Mouse (Mus musculus): Measurements from ENCODE around the gene Ube4b.

The Ube4b gene

DNA sequence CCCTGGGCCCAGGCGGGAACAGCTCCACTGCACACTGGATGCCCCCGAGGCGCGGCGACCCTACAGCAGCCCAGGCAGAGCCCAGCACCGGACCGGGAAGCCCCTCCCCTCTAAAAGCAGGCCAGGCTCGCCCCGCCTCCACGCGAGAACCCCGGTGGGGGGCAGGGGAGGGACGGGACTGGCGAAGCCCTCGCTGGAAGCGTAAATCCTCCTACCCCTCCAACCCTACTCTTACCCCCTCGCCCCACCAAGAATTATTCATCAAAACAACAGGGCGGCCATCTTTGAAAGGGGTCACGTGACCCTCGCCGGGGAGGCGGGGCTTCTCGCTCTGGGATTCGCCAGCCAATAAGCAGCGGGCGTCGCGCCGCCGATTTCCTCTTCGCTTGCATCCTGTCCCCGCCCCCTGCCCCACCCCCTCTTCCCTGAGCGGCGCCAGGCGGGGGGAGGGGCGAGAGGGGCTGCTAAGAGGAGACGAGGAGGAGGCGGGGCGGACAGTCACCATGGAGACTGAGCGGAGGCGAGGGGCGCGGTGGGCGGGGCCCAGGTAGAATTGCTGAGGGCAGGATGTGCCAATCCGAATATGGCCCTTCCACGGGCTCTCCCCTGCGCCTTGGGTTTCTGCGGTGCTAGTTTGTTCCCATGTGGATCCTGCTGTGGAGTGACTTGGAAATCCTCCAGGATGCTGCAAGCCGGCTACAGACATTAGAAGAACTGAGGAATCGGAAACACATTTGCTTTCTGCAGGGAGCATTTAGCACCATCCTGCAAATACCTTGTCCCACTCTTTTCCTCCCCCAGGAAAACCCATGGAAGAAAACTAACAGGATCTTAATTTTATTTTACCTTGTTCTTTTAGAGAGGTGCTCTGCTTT lies at the start of gene Ube4b:
Gene Ube4b, minus strand, starts transcription at position 425 of the 875 bp plus-strand sequence.
- WGBS, result under 1% methylated on average over 43 of the region's 50 CpGs

DNA sequence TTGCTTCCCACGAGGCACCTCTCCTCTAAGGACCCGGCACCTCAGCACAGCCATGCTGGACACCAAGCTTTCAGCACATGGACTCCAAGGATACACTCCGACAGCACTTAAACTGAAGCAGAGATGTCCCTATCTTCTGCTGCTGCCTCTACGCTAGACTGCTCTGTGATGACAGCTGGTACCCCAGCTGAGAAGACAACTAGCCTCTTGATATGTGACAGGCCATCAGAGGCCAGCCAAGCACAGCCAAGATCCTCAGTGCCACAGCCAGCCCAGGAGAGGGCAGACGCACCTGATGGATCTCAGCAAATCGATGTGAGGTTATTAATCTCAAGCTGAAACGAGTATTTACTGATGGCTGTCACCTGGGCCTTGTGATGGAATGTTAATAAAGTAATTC lies 48.5 kb upstream of the Ube4b start:
- 71% methylated on average over 7 of the region's 7 CpGs for WGBS

DNA sequence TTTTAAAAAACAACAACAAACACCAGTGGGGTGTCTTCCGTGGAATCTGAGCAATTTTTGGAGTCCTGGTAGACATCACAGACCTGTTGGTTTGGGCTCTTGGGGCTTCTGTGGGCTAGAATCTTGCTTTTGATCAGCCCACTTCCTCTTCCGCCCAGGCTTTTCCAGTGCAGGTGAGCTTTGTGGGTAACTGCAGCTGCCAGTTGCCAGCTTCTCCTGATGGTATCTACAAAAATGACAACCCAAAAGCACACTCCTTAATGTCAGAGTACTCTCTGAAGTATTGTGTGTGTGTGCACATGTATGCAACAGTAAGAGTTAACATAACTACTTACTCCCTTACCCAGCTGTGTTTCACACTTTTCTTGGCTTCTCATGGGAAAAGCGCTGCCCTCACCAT lies 43.0 kb upstream of the Ube4b start:
- 93% methylated on average over 3 of the region's 3 CpGs for WGBS

DNA sequence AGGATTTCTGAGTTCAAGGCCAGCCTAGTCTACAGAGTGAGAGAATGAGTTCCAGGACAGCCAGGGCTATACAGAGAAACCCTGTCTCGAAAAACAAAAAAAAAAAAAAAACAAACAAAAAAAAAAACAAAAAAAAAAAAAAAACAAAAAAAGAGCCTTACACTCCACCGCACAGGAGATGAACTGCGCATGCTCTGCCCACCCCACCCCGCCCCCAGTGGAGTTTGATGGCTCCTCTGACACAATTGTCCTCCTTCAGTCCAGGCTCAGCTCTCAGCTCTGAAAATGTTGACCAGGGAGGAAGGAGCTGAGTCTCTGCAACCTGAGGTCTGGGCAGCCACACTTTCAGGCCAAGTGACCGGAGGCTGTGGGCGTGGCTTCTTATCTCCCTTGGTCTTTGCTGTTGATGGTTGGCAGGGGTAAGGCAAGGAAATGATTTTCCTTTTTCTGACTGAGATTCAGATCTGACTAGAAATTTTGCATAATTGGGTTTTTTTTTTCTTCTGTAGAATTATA lies 36.9 kb upstream of the Ube4b start:
- 86% methylated on average over 6 of the region's 6 CpGs for WGBS

DNA sequence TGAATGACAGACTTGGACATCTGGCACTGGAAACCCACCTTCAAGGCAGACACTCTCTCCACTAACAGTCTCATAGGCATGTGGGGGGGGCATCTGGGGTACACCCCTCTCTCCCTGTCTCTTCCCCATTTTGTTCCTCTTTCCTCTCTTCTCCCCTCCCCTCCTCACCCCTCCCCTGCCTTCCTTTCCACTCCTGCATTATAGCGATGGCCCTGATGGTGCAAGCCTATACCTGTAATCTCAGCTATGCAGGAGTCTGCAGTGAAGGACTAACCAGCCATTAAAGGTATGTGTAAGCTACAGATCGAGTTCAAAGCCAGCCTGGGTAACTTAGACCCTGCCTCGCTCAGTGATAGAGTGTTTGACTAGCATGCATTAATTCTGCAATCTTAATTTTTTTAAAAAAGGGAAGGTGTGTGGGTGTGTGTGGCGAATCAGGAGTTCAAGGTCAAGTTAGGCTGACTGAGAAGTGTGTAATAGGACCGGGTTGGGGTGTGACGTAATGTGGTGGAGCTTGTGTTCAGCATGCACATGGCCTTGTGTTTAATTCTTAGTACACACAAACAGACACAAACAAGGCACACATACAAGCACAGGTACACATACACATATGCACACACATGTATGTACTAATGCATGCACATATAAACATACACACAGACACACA lies 35.9 kb upstream of the Ube4b start:
- WGBS, result 88% methylated on average over 6 of the region's 6 CpGs

DNA sequence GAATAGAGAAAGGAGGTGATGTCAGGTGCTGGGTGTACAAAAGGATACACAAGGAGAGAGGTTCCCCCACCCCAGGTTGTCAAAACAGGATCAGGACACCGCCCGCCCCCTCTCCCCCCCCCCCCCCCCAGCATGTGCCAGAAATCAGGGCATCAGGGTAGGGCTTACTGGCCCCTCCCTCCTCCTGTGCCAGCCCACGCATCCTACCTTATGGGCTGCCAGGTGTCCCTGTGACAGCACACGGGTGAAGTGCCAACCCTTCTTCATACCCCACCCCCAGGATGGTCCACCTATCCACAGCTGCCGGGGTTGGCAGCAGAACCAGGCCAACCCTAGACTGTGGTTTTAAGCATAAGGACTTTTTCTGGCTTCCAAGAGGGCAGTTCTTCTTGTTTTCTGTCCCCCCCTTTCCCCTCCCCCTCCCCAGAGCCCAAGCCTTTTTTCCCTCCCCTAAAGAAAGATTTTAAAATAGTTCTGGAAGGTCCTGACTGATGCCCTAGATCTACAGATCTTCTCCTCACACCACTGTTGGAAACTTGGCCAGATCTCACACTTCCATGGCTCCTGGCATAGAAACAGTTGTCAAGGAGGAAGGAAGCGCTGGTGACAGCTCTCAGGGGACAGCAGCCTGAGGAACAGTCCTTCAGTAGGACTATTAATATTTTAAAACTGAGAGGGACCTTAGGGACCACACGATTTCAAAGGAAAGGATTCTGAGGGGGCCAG lies 35.2 kb upstream of the Ube4b start:
- 43% methylated on average over 5 of the region's 7 CpGs for WGBS

DNA sequence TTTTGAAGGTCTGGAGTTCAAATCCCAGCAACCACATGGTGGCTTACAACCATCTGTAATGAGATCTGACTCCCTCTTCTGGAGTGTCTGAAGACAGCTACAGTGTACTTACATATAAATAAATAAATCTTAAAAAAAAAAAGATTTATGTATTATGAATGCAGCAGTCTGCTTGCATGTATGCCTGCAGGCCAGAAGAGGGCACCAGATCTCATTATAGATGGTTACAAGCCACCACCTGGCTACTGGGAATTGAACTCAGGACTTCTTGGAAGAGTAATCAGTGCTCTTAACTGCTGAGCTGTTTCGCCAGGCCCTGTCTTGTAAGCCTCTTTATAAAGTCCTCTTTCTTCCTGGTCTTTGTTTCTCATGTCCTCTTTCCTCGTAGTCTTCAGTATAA lies 33.9 kb upstream of the Ube4b start:
- WGBS, result 95% methylated on average over 2 of the region's 2 CpGs

DNA sequence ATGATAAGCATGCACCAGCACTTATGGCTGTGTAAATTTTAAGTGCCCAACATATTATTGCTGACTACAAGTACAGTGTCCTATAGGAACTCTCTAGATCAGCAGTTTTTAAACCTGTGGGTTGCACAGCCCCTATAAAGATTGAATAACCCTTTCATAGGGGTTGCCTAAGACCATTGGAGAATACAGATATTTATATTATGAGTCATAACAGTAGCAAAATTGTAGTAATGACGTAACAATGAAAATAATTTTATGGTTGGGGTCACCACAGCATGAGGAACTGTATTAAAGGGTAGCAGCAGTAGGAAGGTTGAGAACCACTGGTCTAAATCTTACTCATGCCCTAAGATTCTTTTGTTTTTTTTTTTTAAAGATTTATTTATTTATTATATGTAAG lies 32.9 kb upstream of the Ube4b start:
- WGBS, result 82% methylated on average over 1 of the region's 1 CpGs

DNA sequence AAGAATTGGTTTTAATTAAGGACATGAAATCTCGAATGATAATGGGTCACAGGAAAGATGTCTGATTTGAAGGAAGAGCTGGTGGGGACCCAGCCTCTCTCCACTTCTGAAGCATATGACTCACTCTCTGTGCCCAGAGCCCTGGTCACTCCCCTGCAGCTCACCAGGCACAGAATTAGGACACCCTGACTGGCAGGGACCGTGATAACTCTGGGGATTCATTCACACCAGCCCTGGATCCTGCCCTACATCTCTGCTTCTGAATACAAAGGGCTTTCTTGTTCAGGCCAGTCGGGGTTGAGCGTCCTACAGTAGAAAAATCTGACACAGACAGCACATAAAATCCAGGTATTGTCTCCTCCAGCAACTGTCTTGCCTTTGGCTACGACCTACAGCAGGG lies 32.0 kb upstream of the Ube4b start:
- 60% methylated on average over 5 of the region's 5 CpGs for WGBS

DNA sequence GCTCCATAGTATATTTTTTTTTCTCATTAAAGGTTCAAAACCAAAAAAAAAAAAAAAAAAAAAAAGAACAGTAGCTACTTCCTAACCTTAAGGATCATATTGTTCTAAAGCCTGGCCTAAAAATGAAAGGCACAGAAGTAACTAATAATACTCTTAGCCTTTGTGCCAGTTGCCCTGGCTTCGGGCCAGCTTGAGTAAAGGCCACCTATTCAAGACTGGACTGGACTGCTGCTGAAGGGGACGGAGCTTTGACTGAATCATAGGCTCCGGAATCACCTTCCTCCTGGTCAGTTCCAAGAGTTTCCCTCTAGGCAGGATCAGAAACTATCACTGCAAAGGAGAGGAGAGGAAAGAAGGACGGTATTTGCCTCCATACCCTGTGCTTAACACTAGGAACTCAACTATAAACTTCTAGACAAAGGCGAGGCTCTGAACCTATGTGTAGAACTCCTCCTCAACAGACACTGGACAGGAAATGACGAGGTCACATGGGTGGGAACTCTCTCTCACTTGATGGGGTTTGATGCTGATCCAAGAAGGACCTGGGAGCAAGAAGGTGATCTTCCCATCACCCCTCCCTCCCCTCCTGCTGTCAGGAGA lies 31.4 kb upstream of the Ube4b start:
- 67% methylated on average over 6 of the region's 6 CpGs for WGBS

DNA sequence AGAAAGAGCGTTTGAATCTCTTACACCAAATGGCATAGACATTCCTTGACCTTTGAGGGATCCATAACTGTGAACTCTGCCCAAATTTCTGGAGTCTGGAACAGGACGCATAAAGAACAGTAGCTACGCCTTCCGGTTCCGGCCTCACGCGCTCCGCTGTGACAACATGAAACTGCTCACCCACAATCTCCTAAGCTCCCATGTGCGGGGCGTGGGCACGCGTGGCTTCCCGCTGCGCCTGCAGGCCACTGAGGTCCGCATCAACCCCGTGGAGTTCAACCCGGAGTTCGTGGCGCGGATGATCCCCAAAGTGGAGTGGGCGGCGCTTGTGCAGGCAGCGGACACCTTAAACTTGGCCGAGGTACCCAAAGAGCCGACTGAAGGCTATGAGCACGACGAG lies 30.6 kb upstream of the Ube4b start:
- 94% methylated on average over 27 of the region's 27 CpGs for WGBS

DNA sequence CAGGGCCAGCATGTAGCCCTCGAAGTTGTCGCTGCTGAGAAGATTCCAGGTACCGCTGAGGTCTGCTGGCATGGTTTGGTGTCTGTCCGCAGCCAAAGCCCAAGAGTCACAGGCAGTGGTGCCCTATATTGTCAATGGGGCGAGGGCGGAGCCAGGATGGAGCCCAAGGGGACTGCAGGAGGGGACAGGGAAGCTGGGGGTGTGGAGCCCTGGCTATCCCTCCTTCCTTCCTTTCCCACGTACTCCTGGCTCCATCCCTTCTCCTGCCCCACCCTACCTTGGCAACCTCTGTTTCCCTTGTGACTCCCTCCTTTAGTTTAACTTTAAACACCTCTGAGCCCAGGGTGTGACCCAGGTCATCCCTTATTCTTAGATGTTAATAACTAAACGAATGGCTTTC lies 28.3 kb upstream of the Ube4b start, which contains the start of gene Rbp7:
Gene Rbp7, minus strand, starts transcription at position 100 of the 400 bp plus-strand sequence.
- WGBS, result 74% methylated on average over 8 of the region's 8 CpGs

DNA sequence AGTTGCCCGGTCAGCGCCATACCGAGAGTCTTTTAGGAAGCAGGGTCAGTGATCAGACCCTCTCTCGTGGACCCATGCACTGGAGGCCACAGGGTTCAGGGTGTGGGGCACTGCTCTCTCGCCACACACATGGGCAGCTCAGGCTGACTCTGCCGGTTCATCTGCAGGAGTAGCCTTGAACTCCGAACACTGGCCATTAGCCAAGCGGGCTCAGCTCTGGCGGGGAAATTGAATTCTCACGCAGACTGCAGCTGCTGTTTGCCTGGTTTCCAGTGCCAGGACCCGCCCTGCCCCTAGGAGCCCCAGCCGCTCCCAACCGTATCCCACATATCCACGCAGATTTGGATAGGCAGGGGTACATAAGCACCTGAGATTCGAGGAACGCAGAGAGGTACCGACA lies 27.7 kb upstream of the Ube4b start:
- WGBS, result 83% methylated on average over 17 of the region's 17 CpGs

DNA sequence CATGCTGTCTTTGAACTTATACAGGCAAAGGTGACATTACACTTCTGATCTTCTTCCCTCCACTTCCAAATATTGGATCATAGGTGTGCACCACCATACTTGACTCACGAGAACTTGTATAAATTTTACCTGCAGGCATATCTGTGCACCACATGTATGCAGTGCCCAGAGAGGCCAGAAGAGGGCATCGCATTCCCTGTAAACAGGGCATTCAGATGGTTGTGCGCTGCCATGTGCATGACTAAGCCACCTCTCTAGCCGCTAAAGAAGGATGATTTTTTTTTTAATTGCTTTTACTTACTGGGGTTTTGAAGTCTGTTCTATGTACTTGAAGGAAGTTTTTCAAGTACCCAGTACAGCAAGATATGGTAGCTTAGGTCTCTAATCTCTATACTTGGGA lies 27.1 kb upstream of the Ube4b start:
- WGBS, result 77% methylated on average over 4 of the region's 4 CpGs

DNA sequence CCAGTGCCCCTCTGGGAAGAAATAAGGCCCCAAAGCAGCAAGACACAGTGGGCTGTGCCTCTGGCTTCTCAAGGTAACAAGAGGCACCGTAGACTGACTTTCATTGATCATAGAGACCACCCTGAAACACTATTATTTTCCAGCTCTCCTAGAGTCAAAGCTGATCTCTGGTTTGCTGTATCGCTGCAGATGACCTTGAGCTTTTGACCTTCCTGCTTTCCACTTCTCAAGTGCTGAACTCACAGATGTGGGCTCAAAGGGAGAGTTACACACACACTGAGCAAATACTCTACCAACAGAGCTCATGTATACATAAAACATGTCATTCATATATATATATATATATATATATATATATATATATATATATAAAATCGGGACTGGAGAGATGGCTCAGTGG lies 24.1 kb upstream of the Ube4b start:
- 82% methylated on average over 3 of the region's 3 CpGs for WGBS

DNA sequence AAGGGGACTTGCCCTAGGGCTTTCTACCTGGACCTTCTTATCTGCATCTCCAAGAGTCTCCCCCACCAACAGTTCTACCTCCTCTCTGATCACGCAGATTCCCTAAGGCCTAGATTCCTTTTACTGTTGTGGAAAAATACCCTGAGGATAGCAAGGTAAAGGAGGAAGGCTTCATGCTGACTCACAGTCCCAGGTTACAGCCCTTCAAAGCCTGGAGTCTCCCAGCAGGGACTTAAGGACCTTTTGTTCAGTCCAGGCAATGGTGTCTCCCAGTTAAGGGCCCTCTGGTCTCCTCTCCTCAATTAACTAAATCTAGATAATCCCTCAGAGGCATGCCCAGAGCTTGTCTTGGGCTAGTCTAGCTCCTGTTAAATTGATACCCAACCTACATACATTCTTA lies 19.8 kb upstream of the Ube4b start:
- 91% methylated on average over 1 of the region's 1 CpGs for WGBS

DNA sequence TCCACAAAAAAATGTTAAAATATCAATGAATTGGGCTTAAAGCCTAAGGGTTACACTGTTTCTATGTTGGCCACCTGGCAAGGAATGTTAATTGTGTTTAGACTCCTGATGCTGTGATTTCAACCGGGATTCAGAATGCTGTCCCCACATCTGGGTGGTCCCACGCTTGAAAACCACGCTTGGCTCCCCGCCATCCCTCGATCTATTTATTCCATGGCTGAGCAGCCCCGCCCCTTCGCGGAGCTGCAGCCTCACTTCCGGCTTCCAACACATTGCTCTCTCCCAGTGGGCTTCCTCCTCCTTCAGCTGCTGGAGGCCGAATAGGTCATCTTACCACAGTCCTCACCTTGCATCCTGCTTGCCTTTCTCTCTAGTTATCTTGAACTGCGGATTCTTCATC lies 19.3 kb upstream of the Ube4b start:
- 11% methylated on average over 11 of the region's 11 CpGs for WGBS

DNA sequence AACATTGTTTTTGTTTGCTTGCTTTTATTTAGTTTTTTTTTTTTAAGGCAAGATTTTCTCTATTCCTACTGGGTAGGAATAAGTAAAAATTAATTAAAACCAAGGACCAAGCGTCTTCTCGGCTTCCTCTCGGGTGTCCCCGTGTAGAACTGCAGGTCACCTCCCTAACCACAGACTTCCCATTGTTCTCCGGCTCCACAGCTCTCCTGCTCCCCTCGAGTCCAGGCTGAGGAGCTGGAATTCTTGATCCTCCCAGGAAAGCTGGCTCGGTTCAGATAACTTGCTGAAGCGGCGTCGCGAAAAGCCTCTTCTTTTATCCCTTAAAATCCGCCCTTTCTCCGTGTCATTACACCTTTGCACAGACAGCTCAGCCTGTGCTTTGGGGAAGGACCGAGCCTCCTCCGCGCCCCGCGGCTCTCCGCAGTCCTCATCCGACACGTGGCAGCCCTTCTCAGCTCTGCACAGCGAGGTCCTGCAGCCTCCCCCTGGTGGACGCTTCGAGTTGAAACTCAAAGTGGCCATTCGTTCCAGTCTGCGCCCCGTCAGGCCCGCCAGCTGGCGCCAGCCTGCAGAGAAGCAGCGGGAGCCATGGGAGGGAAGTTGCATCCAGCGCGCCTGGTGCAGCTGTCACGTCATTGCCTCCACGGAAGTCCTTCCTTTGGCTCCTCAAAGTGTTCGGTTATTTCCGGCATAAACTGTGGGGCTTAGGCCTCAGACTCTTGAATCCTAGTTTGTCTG lies 18.6 kb upstream of the Ube4b start:
- 1% methylated on average over 36 of the region's 36 CpGs for WGBS

DNA sequence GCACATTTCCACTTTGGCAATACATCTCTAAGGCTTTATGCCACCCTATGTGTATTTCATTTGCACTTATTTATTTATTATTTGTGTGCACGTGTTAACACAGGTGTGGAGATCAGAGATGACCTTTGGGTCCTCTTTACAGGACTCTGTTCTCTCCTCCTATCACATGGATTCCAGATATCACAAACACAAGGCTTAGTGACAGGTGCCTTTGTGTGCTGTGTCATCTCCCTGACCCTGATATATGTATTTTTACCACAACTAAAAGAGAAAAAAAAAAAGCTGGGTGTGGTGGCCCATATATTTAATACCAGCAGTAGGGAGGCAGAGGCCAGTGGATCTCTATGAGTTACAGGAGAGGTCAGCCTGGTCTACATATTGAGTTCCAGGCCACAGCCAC lies 17.9 kb upstream of the Ube4b start:
- WGBS, result 78% methylated on average over 1 of the region's 1 CpGs

DNA sequence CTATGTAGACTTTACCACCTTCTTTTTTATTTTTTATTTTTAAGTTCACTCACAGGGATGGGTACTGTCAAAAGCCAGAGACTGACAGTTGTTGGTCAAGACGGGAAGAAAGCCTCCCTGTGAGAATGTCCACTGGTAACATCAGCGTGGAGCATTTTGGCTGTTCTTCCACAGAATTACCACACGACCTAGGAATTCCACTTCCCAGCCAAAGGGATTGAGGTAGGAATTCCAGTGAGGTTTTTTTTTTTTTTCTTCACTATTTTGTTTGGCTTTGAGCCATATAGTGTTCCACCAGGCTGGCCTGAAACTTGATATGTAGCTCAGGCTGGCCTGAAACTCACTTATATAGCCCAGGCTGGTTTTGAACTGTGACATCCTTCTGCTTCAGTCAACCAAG lies 15.9 kb upstream of the Ube4b start:
- WGBS, result 63% methylated on average over 3 of the region's 3 CpGs

DNA sequence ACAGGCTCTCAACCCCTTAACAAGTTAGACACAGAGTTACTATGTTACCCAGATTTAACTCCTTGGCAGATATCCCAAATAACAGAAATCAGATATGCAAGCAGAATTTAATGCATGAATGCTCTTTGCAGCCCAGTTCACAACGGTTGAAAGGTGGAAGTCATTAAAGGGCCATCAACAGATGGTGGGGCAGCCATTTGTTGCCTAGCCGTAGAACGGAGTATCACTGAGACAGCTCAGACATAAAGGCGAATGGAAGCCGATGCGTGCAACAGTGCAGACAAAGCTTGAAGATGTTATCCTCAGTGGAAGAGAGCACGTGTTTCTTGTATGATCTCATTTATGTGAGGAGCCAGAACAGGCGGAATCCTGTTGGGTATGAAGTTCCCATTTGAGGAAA lies 14.0 kb upstream of the Ube4b start:
- 62% methylated on average over 8 of the region's 8 CpGs for WGBS
